Mouse (Mus musculus): ENCODE data around the gene Msrb1. TPM values are rescaled to one million over a fixed set of nuclear protein-coding genes. Genes with fewer than 3 reads are reported as not detected.

Msrb1 gene
- polyA plus RNA-seq (2015; fragmentation: Nextera tagmentation; extraction: Ambion mirVana): 31.1 and 32.9 TPM in 2 replicates

GRCm38 (mm10) chr17:24736330-24737051 is at the start of gene Msrb1:
Gene Msrb1 (plus strand): TSS chr17:24736642.
- Histone ChIP-seq H3K27ac (replicated peaks) (peak within 1 kb of the TSS; percentile 88), H3K4me1 (replicated peaks) (peaks cover 49% of the 10 kb centered on the region), H3K4me2 (peak within 1 kb of the TSS; percentile 96), H3K9me3 (replicated peaks) (no peaks in the 10 kb centered on the region), H3K27me3 (no peaks in the 10 kb centered on the region), H3K4me3 (replicated peaks) (peak within 1 kb of the TSS; percentile 79), H3K36me3 (replicated peaks) (peaks cover 19% of the 10 kb centered on the region), H3K9ac (peak within 1 kb of the TSS; percentile 83)
- 1% methylated on average over 29 of the region's 29 CpGs for WGBS (ENCODE audit: insufficient replicate concordance)
- ATAC-seq (ENCODE audit: insufficient read depth): peak; percentile 95

GRCm38 (mm10) chr17:24687146-24687595 is 49.3 kb upstream of the Msrb1 start:
- Histone ChIP-seq H3K36me3 (replicated peaks) (no peaks in the 10 kb centered on the region), H3K9me3 (replicated peaks) (no peaks in the 10 kb centered on the region), H3K4me1 (replicated peaks) (peaks cover 30% of the 10 kb centered on the region), H3K4me3 (replicated peaks) (peak overlapping the region; percentile 54), H3K27me3 (peaks cover 58% of the 10 kb centered on the region), H3K9ac (peak overlapping the region; percentile 37), H3K27ac (replicated peaks) (no peak overlapping the region), H3K4me2 (peak overlapping the region; percentile 75)
- under 1% methylated on average over 25 of the region's 25 CpGs for WGBS (ENCODE audit: insufficient replicate concordance)
- peak; percentile 55 for ATAC-seq (ENCODE audit: insufficient read depth)

DNA sequence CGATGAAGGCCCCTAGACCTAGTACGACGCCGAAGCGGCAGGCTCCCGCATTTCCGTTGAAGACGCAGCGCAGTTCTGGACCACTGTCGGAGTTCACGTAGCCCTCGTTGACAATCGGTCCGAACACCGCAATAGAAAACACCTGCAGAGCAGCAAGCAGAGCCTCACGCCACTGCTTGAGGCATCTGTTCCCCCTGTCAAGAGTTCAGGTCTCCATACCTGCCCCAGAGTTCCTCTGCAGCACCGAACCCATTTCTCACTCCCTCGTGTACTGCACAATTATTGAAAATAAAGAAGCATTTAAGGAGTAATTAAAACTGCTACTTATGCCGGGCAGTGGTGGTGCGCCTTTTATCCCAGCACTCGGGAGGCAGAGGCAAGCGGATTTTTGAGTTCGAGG is 48.8 kb upstream of the Msrb1 start:
- peak overlapping the region; percentile 37 for H3K9ac ChIP-seq
- peak overlapping the region; percentile 75 for H3K4me2 ChIP-seq
- H3K4me1 ChIP-seq (replicated peaks): peaks cover 30% of the 10 kb centered on the region
- 18% methylated on average over 23 of the region's 23 CpGs for WGBS (ENCODE audit: insufficient replicate concordance)
- no peak overlapping the region for H3K27ac ChIP-seq (replicated peaks)
- no peaks in the 10 kb centered on the region for H3K9me3 ChIP-seq (replicated peaks)
- peak overlapping the region; percentile 54 for H3K4me3 ChIP-seq (replicated peaks)
- peaks cover 59% of the 10 kb centered on the region for H3K27me3 ChIP-seq
- no peak for ATAC-seq (ENCODE audit: insufficient read depth)
- H3K36me3 ChIP-seq (replicated peaks): 0 out of 2 replicates have a peak, but pooled peaks cover 2% of the 10 kb centered on the region

DNA sequence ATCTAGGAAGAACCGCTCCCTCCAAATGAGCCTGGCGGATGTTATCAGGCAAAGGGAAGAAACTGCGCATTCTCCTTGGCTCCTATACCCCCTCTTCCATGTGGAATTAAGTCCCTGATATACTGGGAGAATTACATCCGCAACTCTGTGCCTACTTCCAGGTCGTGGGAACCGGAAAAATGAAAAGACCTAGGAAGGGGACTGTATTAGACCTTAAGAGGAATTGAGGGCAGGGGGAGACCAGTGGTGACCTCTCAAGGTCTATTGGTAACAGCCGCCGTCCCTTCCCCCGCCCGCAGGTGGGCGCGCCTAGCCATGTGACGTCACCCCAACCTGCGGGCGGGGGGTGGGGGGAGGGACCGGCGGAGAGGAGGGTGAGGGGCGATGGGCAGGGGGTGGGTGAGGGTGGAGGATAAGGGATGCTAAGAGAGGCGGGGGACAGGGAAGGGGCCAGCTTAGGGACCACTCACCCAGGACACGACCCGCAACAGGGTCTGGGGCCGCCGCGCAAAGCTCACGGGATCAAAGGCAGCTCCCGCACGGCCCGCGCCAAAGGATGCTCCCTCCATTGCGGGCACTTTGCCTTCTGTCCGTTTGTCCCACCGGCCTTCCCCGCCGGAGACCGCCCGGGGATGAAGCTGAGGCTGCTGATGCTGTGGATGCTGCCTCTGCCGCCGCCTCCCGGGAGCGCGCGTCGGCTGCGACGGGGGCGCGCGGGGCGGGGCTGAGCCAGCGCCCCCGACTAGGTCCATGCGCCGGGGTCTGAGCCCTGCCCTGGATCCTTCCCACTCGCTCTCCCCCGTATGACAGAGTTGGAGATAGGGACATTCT is 47.0 kb upstream of the Msrb1 start, which contains the start of gene Syngr3:
Syngr3 (minus strand) TSS at position 705 of the 831 bp plus-strand sequence.
- peaks cover 16% of the 10 kb centered on the region for H3K36me3 ChIP-seq (replicated peaks)
- WGBS (ENCODE audit: insufficient replicate concordance): 2% methylated on average over 55 of the region's 55 CpGs
- H3K27ac ChIP-seq (replicated peaks): no peak within 1 kb of the TSS
- H3K4me3 ChIP-seq (replicated peaks): peak within 1 kb of the TSS; percentile 37
- no peak for ATAC-seq (ENCODE audit: insufficient read depth)
- peak within 1 kb of the TSS; percentile 54 for H3K4me2 ChIP-seq
- H3K9me3 ChIP-seq (replicated peaks): no peaks in the 10 kb centered on the region
- peaks cover 59% of the 10 kb centered on the region for H3K27me3 ChIP-seq
- H3K4me1 ChIP-seq (replicated peaks): peaks cover 31% of the 10 kb centered on the region
- H3K9ac ChIP-seq: no peak within 1 kb of the TSS

GRCm38 (mm10) chr17:24692385-24692784 is 44.1 kb upstream of the Msrb1 start:
- Histone ChIP-seq H3K9ac (no peak overlapping the region), H3K36me3 (replicated peaks) (peaks cover 16% of the 10 kb centered on the region), H3K4me3 (replicated peaks) (no peak overlapping the region), H3K9me3 (replicated peaks) (no peaks in the 10 kb centered on the region), H3K27me3 (peaks cover 52% of the 10 kb centered on the region), H3K4me2 (no peak overlapping the region), H3K4me1 (replicated peaks) (peaks cover 43% of the 10 kb centered on the region), H3K27ac (replicated peaks) (no peak overlapping the region)
- 52% methylated on average over 5 of the region's 5 CpGs for WGBS (ENCODE audit: insufficient replicate concordance)
- ATAC-seq (ENCODE audit: insufficient read depth): no peak

GRCm38 (mm10) chr17:24695326-24696010 is 41.0 kb upstream of the Msrb1 start:
- H3K9ac ChIP-seq: peak overlapping the region; percentile 84
- peak overlapping the region; percentile 91 for H3K4me3 ChIP-seq (replicated peaks)
- peaks cover 28% of the 10 kb centered on the region for H3K36me3 ChIP-seq (replicated peaks)
- H3K4me2 ChIP-seq: peak overlapping the region; percentile 96
- peaks cover 32% of the 10 kb centered on the region for H3K4me1 ChIP-seq (replicated peaks)
- no peaks in the 10 kb centered on the region for H3K9me3 ChIP-seq (replicated peaks)
- peaks cover 25% of the 10 kb centered on the region for H3K27me3 ChIP-seq
- peak; percentile 13 for ATAC-seq (ENCODE audit: insufficient read depth)
- H3K27ac ChIP-seq (replicated peaks): peak overlapping the region; percentile 85
- 6% methylated on average over 51 of the region's 51 CpGs for WGBS (ENCODE audit: insufficient replicate concordance)

GRCm38 (mm10) chr17:24696011-24696697 is 40.3 kb upstream of the Msrb1 start, which contains the start of the genes Gfer and Noxo1:
Gene Gfer (minus strand): TSS chr17:24696156.
Gene Noxo1 (plus strand): TSS chr17:24696234.
- Histone ChIP-seq H3K9me3 (replicated peaks) (no peaks in the 10 kb centered on the region), H3K4me1 (replicated peaks) (peaks cover 32% of the 10 kb centered on the region), H3K36me3 (replicated peaks) (peaks cover 35% of the 10 kb centered on the region), H3K9ac (peak within 1 kb of the TSS; percentile 84), H3K4me2 (peak within 1 kb of the TSS; percentile 96), H3K27ac (replicated peaks) (peak within 1 kb of the TSS; percentile 85), H3K4me3 (replicated peaks) (peak within 1 kb of the TSS; percentile 91), H3K27me3 (peaks cover 18% of the 10 kb centered on the region)
- under 1% methylated on average over 72 of the region's 76 CpGs for WGBS (ENCODE audit: insufficient replicate concordance)
- peak; percentile 94 for ATAC-seq (ENCODE audit: insufficient read depth)

DNA sequence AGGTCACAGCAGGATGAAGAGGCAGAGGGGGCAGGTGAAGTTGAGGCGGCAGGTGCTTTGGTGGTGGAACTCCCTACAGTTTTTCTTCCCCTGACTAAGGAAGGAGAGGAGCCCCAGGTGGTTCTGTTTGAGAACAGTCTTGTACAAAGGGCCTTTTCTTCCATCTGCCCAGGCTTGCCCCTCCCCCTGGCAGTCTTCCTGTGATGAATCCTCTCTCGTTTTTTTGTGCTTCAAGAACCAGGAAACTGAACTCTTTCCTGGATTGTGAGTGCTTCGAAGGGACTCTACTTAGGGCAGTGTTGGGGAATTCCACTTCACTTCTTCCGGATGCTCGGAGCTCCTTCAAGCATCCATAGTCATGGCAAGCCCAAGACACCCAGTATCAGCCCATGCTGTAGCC is 38.5 kb upstream of the Msrb1 start:
- no peaks in the 10 kb centered on the region for H3K9me3 ChIP-seq (replicated peaks)
- WGBS (ENCODE audit: insufficient replicate concordance): 30% methylated on average over 5 of the region's 5 CpGs
- H3K36me3 ChIP-seq (replicated peaks): peaks cover 42% of the 10 kb centered on the region
- no peak overlapping the region for H3K4me2 ChIP-seq
- H3K27ac ChIP-seq (replicated peaks): no peak overlapping the region
- peaks cover 8% of the 10 kb centered on the region for H3K27me3 ChIP-seq
- H3K4me1 ChIP-seq (replicated peaks): peaks cover 32% of the 10 kb centered on the region
- H3K4me3 ChIP-seq (replicated peaks): no peak overlapping the region
- H3K9ac ChIP-seq: no peak overlapping the region
- ATAC-seq (ENCODE audit: insufficient read depth): no peak

DNA sequence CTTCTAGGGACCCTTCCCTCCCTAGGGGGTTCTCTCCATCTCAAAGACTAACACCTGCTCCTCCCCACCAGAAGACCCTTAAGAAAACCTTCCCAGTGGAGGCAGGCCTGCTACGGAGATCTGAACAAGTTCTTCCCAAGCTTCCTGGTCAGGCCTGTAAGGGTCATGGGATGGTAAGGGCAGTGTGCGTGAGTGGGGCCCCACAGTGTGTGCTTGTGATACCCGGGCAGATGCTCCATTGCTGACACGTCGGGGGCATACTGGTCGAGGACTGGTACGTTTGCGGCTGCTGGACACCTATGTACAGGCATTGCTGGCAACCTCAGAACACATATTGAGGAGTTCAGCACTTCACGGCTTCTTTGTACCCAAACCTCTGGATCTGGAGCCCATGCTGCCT is 37.7 kb upstream of the Msrb1 start:
- no peak for ATAC-seq (ENCODE audit: insufficient read depth)
- Histone ChIP-seq H3K9me3 (replicated peaks) (no peaks in the 10 kb centered on the region), H3K27ac (replicated peaks) (no peak overlapping the region), H3K36me3 (replicated peaks) (peaks cover 39% of the 10 kb centered on the region), H3K27me3 (peaks cover 8% of the 10 kb centered on the region), H3K4me1 (replicated peaks) (peaks cover 32% of the 10 kb centered on the region), H3K9ac (no peak overlapping the region), H3K4me2 (no peak overlapping the region), H3K4me3 (replicated peaks) (no peak overlapping the region)
- 69% methylated on average over 9 of the region's 9 CpGs for WGBS (ENCODE audit: insufficient replicate concordance)

- no peak overlapping the region for H3K27ac ChIP-seq (replicated peaks)
Observed at GRCm38 (mm10) chr17:24699473-24699872, 37.0 kb upstream of the Msrb1 start.

More at GRCm38 (mm10) chr17:24699473-24699872, 37.0 kb upstream of the Msrb1 start:
- Histone ChIP-seq H3K27me3 (peaks cover 8% of the 10 kb centered on the region), H3K9me3 (replicated peaks) (no peaks in the 10 kb centered on the region), H3K9ac (no peak overlapping the region), H3K4me3 (replicated peaks) (no peak overlapping the region), H3K36me3 (replicated peaks) (peaks cover 41% of the 10 kb centered on the region), H3K4me1 (replicated peaks) (peaks cover 30% of the 10 kb centered on the region), H3K4me2 (no peak overlapping the region)
- ATAC-seq (ENCODE audit: insufficient read depth): no peak
- WGBS (ENCODE audit: insufficient replicate concordance): 65% methylated on average over 2 of the region's 2 CpGs
